Mouse (Mus musculus) layer of hippocampus, postnatal 14 days (tissue): ENCODE results near the gene Rad51ap1. TPM values are rescaled to one million over a fixed set of nuclear protein-coding genes. Genes with fewer than 3 reads are reported as not detected.

Experiments used
- DNase-seq, 2 experiments: peaks; one replicate each; pipeline ENCODE4 v3.0.0; 2021 to 2022; ENCODE audit warnings: low spot score in 2 of 2, mixed read lengths in 1 of 2
- long read RNA-seq, 2 experiments: library from polyadenylated mRNA; stranded (forward); transcript quantifications; one replicate each; pipeline ENCODE4 v2.0.0; 2021
- total RNA-seq, 2 experiments: library from RNA; stranded (reverse); gene quantifications; 2 replicates each; pipeline ENCODE4 v1.2.3; 2021

The Rad51ap1 gene
- 1 to 10 TPM; 3.0 to 3.5 TPM for total RNA-seq
- long read RNA-seq, experiment 1, partial matches to known transcripts = 0 of 2 reads
- long read RNA-seq, experiment 1, other reads (novel, unspliced or antisense) = 2 of 2 reads
- long read RNA-seq, experiment 2, partial matches to known transcripts = 2 of 4 reads
- long read RNA-seq, experiment 2, other reads (novel, unspliced or antisense) = 1 of 4 reads

- DNase-seq = peak; percentile 96 to 97
Observed at GRCm38 (mm10) chr6:126939487-126940171, at the start of gene Rad51ap1, which contains the start of gene D6Wsu163e. Rad51ap1 (minus strand) TSS chr6:126939587. D6Wsu163e (plus strand) TSS chr6:126939962.

- DNase-seq = no peak
Observed at GRCm38 (mm10) chr6:126981539-126982234, 42.3 kb upstream of the Rad51ap1 start.

DNA sequence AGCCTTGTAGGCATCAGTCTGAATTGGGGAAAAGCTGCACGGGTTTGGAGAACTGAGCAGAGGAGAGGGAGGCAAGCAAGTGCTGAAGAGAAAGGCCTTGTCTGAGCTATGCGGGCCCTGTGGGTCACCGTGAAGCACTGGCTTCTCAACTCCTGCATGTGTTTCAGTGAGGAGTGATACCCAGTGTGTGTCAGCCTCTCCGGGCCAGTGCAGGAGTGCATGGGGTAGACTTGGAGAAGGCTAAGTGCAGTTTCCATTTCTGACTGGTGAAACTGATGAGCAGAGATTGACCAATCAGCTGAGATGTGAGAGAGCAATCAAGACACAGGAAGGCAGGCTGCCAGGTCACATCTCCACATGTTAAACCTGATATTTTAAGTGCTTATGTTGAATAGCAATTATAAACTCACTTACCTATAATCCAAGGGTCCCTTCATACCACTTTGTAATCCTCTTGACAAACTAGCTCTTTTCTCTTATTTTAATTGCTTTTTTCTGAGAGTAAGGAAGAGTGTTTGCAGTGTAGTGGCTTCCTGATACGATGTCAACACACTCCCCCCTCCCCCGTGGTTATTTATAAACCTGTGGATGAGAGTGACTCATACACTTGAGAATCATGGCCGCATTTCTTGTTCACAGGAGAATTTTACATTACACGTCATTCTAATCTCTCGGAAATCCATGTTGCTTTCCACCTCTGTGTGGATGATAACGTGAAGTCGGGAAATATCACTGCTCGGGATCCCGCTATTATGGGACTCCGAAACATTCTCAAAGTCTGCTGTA lies 27.0 kb upstream of the Rad51ap1 start:
- DNase-seq = no peak

DNA sequence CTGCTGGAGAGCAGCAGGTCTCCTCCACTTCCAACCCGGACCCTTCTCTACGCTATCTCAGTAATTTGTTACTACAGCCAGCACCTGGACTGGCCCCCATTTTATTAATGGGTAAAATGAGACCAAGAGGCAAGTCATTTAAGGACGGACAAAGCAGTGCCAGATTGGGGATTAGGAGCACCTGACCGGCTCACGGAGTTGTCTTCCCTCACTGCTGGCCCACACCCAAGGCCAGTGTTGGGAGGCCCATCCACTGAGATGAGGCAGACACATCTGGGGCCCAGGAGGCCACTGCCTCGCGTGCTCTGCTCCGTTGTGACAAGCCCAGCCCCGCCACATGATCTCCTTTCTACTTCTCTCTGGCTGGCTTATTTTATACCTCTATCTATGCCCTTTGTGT lies 24.0 kb upstream of the Rad51ap1 start:
- no peak for DNase-seq

DNA sequence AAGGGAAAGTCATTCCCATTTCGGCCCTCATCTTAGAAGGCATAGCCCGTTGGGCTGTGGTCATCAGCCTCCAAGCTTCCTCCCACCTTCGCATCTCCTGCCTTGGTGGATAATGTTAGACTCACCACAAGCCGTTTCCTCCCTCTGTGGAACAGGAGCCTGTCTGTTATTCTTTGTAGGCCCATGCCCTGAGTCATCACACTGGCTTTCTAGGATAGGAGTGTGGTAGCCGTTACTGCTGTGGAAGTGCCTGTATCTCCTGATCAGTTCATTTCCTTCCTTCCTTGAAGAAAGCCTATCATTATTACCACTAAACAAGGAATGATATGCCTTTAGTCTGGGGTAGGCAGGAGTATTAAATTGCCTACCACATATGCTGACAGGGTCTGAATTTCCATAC lies 23.3 kb upstream of the Rad51ap1 start:
- no peak for DNase-seq

DNA sequence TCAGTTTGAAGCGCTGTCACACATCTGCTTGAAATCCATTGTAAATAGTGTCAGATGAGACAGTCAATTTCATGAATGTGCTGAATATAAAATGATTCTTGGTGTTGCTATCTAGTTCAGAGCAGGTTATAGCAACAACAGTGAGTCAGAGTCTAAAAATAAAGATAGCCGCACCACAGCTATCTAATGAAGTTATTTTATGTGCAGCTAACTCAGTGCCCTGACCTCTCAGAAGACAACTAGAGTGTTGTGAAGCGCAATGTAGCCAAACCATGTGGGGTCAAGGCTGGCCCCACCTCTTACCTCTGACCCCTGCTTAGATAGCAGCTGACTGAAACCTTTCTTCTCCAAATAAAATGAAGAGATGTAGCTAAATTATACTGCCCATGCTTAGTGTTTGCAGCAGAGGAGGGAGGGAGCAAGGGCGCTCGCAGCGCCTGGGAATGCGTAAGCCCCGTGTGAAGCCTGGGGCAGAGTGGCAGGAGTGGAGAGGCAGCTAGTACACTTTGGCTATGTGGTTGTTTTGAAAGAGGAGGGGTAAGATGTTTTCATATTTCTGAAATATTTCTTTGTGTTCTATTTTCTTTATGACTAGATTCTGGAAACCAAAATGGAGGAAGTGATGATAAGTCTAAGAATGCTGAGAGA lies 22.1 kb upstream of the Rad51ap1 start:
- DNase-seq = no peak

GRCm38 (mm10) chr6:126955734-126956133 lies 16.3 kb upstream of the Rad51ap1 start:
- DNase-seq = peak; percentile 69 to 83

GRCm38 (mm10) chr6:126948336-126948735 lies 8.9 kb upstream of the Rad51ap1 start:
- peak in 1 of 2 experiments; percentile 14 for DNase-seq

DNA sequence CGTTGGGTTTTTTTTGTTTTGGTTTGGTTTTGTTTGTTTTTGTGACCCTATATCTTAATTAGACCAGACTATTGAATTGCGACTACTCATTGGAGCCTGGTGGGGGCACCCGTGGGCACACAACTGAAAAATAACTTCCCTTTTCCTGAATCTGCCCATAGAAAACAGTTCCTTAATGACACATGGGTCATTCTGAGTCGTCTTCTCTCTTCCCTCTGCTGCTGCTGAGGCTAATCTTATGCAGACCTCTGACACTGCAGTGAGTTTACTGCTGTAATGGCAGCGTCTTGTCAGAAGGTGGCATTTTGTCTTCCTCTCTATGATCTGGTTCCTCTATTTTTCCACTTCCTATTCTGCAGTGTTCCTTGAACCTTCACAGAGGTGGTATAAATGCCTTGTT lies 1.1 kb upstream of the Rad51ap1 start:
- DNase-seq = no peak

DNA sequence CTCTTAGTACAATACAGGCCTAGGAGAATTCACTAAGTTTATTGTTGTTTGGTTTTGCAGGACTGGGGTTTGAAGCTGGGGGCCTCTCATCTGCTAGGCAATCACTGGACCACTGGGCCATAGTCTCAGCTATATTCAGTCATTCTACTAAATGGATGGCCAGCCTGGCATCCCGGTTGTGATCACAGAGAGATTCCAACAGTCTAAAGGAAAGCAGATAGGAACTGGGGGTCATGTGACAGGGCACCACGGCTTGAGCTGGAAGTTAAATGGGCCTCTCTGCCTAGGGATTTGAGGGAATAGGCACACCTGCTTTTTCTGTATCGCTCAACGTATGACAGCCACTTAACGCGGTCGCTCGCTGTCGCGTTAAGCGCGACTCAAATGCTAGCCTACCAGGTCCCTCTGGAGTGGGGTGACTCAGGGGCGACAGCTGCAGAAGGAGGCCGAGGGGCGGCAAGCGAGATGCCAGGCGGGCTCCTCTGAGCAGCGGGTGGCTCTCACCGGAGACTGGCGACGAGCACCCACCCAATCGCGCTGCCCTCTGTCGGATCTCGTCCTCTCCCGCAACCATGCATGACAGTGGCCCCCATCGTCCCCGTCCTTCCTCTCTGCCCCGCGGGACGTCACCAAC lies 417 bp downstream of the Rad51ap1 start:
- no peak for DNase-seq

DNA sequence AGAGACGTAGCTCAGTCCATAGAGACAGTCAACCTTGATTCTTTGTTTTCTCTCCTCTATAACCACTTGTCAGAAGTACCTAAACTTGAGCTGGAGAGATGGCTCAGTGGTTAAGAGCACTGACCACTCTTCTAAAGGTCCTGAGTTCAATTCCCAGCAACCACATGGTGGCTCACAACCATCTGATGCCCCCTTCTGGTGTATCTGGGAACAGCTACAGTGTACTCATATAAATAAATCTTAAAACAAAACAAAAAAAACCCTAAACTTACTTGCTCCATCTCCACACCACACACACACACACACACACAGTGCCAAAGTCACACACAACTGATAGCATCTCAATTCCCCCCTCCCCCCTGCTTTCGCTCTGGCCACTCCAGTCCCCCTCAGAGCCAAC lies 1.3 kb downstream of the Rad51ap1 start:
- no peak for DNase-seq

DNA sequence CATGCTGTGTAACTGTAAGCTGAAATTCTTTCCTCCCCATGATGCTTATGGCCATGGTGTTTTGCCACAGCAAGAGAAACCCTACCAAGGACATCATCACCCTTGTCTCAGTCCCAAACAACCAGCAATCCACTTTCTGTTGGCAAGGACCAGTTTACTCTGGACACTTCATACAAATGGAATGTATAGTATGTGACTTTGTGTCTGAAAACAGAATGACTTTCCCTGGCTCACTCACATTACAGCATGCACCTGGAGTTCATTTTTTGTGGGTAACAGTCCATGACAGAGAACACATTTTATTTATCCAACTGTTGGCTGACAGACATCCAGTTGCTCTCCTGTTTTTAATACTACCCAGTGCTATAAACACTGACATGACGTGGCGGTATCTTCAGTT lies 6.5 kb downstream of the Rad51ap1 start:
- DNase-seq = no peak

GRCm38 (mm10) chr6:126921111-126921881 lies 18.1 kb downstream of the Rad51ap1 start, which contains the start of gene Dyrk4:
Dyrk4 (minus strand) TSS chr6:126921839.
- peak in 1 of 2 experiments; percentile 21 for DNase-seq

DNA sequence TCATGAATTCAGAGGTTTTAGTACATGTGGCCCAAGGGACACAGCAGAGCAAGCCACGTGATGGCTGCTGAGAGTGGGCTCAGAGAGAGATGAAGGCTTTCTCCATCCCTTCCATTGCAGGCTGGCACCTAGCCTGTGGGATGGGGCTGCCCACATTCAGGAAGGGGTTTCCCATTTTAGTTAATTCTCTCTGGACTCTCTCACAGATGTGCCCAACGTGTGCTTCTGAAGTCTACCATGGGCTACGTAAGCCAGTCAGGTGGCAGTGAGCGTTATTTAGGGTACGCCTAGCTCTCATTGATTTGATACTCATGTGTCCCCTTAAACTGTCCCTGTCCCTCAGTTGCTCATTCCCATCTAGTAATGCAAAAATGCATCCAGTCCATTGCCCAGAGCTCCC lies 24.5 kb downstream of the Rad51ap1 start:
- DNase-seq = no peak

DNA sequence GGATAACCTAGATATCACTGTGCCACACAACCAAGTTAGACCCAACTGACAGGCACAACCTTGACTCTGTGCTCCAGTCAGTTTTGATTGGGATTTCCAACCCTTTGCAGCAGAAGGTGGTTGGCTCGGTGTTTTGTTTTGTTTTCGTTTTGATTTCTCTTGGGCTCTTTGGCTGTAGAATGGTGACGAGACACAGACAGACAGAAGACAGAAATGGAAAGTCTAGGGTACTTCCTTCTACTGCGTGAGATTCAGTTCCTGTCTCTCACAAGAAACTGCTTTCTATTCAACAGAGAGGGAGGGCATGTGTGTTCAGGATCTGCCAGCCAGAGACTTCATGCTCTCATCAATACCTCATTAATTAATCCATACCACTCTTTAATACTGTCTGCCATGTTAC lies 28.7 kb downstream of the Rad51ap1 start:
- DNase-seq = no peak

DNA sequence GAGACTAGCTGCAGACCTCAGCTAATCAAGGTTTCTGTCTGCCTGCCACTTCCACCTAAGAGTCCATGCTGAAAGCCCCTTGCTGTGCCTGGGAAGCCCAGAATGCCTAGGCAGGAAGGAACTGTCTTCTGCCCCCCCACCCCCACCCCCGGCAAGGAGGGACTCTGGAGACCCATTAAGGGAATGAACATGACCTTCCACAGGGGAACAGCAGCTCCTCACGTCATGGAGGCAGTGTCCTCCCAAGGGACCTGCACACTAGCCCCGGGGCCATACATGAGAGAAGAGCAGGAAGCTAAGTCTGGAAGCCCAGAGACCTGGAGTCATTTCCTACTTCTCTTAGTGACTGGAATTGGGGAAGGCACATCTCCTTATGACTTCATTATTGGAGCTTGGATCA lies 31.5 kb downstream of the Rad51ap1 start:
- DNase-seq = no peak

DNA sequence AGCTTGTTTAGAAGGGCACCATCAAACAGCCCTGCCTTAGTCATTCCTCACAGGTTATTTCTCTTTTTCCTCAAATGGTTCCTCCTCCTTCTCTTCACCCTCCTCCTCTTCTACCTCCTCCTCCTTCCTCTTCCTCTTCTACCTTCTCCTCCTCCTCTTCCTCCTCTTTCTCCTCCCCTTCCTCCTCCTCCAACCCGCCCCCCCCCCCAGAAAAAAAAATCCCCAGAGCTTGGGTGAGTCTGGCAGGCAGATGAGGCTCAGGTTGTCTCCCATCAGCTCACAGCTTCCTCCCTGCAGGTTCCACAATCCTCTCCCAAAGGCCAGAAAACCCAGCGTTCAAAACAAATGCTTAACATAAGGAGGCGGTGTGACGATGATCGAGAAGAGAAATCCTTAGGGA lies 32.0 kb downstream of the Rad51ap1 start:
- DNase-seq = no peak

- DNase-seq = no peak
Observed at GRCm38 (mm10) chr6:126877118-126877517, 62.3 kb downstream of the Rad51ap1 start.
